Mouse (Mus musculus): ENCODE data around the gene Ndufs6.

Ndufs6 gene

GRCm38 (mm10) chr13:73305398-73306084 lies 22.8 kb downstream of the Ndufs6 start:
- no peak for DNase-seq

- no peak for DNase-seq
Observed at GRCm38 (mm10) chr13:73304729-73305128, 23.6 kb downstream of the Ndufs6 start.

- DNase-seq = no peak
Observed at GRCm38 (mm10) chr13:73299322-73299721, 29.0 kb downstream of the Ndufs6 start.

- no peak for DNase-seq
Observed at GRCm38 (mm10) chr13:73298717-73299116, 29.6 kb downstream of the Ndufs6 start.

- DNase-seq = no peak
Observed at GRCm38 (mm10) chr13:73291102-73291501, 37.2 kb downstream of the Ndufs6 start.

GRCm38 (mm10) chr13:73290206-73290605 lies 38.1 kb downstream of the Ndufs6 start:
- DNase-seq = no peak

GRCm38 (mm10) chr13:73283534-73283933 lies 44.8 kb downstream of the Ndufs6 start:
- no peak for DNase-seq

GRCm38 (mm10) chr13:73282407-73282806 lies 45.9 kb downstream of the Ndufs6 start:
- DNase-seq = no peak

GRCm38 (mm10) chr13:73279196-73279595 lies 49.1 kb downstream of the Ndufs6 start:
- DNase-seq = no peak

- no peak for DNase-seq
Observed at GRCm38 (mm10) chr13:73277797-73278196, 50.5 kb downstream of the Ndufs6 start.

- DNase-seq = no peak
Observed at GRCm38 (mm10) chr13:73277361-73277760, 51.0 kb downstream of the Ndufs6 start.

- DNase-seq = no peak
Observed at GRCm38 (mm10) chr13:73273536-73273935, 54.8 kb downstream of the Ndufs6 start.

- DNase-seq = no peak
Observed at GRCm38 (mm10) chr13:73272794-73273282, 55.5 kb downstream of the Ndufs6 start.

- DNase-seq = no peak
Observed at GRCm38 (mm10) chr13:73271336-73272242, 56.8 kb downstream of the Ndufs6 start.

GRCm38 (mm10) chr13:73270451-73271081 lies 57.8 kb downstream of the Ndufs6 start:
- no peak for DNase-seq

GRCm38 (mm10) chr13:73269891-73270290 lies 58.5 kb downstream of the Ndufs6 start:
- no peak for DNase-seq
